Mouse (Mus musculus) neural tube, embryonic 15.5 days (tissue): ENCODE data around the gene Las1l. TPM values are rescaled to one million over a fixed set of nuclear protein-coding genes. Genes with fewer than 3 reads are reported as not detected.
"Not testable (repeated sequence)": the region's sequence is repeated elsewhere in the genome, so short reads cannot be mapped to it uniquely, and the experiment has no call there.

Experiments
- ATAC-seq: fragments of 200-750 bp; cut with Nextera tagmentation; 2 replicates; pipeline ENCODE4 v1.8.0; 2017; ENCODE audit warnings: mild to moderate bottlenecking, moderate TSS enrichment, moderate library complexity; ENCODE audit not compliant: low FRiP score
- H3K27ac ChIP-seq: fragments of 300-500 bp; sonication (generic); replicated peaks from 2 replicates; pipeline ENCODE4 v1.5.1; 2015; ENCODE audit warnings: mild to moderate bottlenecking, inconsistent platforms
- H3K27me3 ChIP-seq: fragments of 300-500 bp; sonication (generic); replicated peaks from 2 replicates; pipeline ENCODE4 v1.6.1; 2015; ENCODE audit warnings: inconsistent platforms
- H3K36me3 ChIP-seq: fragments of 300-500 bp; sonication (generic); 2 replicates; pipeline ENCODE4 v1.6.1; 2015; ENCODE audit warnings: inconsistent platforms
- H3K4me1 ChIP-seq: fragments of 300-500 bp; sonication (generic); 2 replicates; pipeline ENCODE4 v1.6.1; 2015; ENCODE audit warnings: inconsistent platforms
- H3K4me2 ChIP-seq: fragments of 300-500 bp; sonication (generic); 2 replicates; pipeline ENCODE4 v1.6.1; 2015; ENCODE audit warnings: inconsistent platforms, mild to moderate bottlenecking, moderate library complexity
- H3K4me3 ChIP-seq: fragments of 300-500 bp; sonication (generic); replicated peaks from 2 replicates; pipeline ENCODE4 v1.5.1; 2015; ENCODE audit warnings: mild to moderate bottlenecking, inconsistent platforms
- H3K9ac ChIP-seq: fragments of 300-500 bp; sonication (generic); replicated peaks from 2 replicates; pipeline ENCODE4 v1.6.1; 2015; ENCODE audit warnings: mild to moderate bottlenecking, inconsistent platforms
- H3K9me3 ChIP-seq: fragments of 300-500 bp; sonication (generic); replicated peaks from 2 replicates; pipeline ENCODE4 v1.6.1; 2016; ENCODE audit warnings: inconsistent platforms
- WGBS: fragments of 180-500 bp; shearing (Covaris S2); methylation state at CpG from one replicate; pipeline ENCODE4 v1.1.7; 2015; ENCODE audit warnings: mixed read lengths; 5-methylcytosine and 5-hydroxymethylcytosine counted together
- polyA plus RNA-seq: library from polyadenylated mRNA; unstranded; fragments of >200 nt; fragmentation: Nextera tagmentation; extraction: Ambion mirVana; gene quantifications from 2 replicates; pipeline ENCODE4 v1.2.1, GENCODE M21; 2015

Las1l gene
- polyA plus RNA-seq = 108 and 120 TPM in 2 replicates

- Histone ChIP-seq H3K9ac (peak within 1 kb of the TSS; percentile 50), H3K27ac (peak within 1 kb of the TSS; percentile 63), H3K4me2 (peak within 1 kb of the TSS; percentile 61), H3K9me3 (no peaks in the 10 kb centered on the region), H3K4me3 (peak within 1 kb of the TSS; percentile 58), H3K36me3 (peaks cover 6% of the 10 kb centered on the region; the same call in 1 of the 2 replicates), H3K4me1 (peaks cover 9% of the 10 kb centered on the region), H3K27me3 (no peaks in the 10 kb centered on the region)
- peak; percentile 100 for ATAC-seq
- 18% methylated on average over 42 of the region's 42 CpGs for WGBS
Observed at GRCm38 (mm10) chrX:95956497-95957293, at the start of gene Las1l. Gene Las1l (minus strand): TSS chrX:95956962.

- 75% methylated on average over 6 of the region's 6 CpGs for WGBS
- Histone ChIP-seq H3K9me3 (no peaks in the 10 kb centered on the region), H3K27ac (no peak overlapping the region), H3K27me3 (no peaks in the 10 kb centered on the region), H3K36me3 (no peaks in the 10 kb centered on the region), H3K4me2 (no peak overlapping the region), H3K4me3 (no peak overlapping the region), H3K9ac (no peak overlapping the region), H3K4me1 (no peaks in the 10 kb centered on the region)
- ATAC-seq = no peak
Observed at GRCm38 (mm10) chrX:96006395-96006794, 49.6 kb upstream of the Las1l start.

DNA sequence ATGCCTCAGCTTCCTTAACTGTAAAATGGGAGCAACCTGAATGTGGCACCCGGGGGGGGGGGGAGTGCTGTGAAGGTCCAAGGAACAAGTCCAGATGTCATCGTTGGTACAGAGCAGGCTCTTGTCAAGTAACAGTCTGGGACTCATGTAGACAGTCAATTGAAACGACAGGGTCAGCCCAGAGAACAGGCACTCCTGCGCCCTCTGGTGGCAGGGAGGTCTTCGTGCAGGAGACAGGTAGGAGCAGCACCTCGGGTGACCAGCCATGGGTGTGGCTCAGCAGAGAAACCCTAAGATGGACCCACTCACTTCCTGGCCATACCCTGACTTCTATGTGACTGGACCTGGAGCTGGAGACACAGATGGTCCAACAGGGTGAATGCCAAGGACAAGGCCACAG, 42.8 kb upstream of the Las1l start:
- Histone ChIP-seq H3K4me1 (no peaks in the 10 kb centered on the region), H3K9ac (no peak overlapping the region), H3K36me3 (no peaks in the 10 kb centered on the region), H3K4me2 (no peak overlapping the region), H3K4me3 (no peak overlapping the region), H3K27ac (no peak overlapping the region), H3K9me3 (no peaks in the 10 kb centered on the region), H3K27me3 (no peaks in the 10 kb centered on the region)
- 80% methylated on average over 6 of the region's 6 CpGs for WGBS
- no peak for ATAC-seq

GRCm38 (mm10) chrX:95993206-95993605, 36.4 kb upstream of the Las1l start:
- Histone ChIP-seq H3K9me3 (no peaks in the 10 kb centered on the region), H3K4me2 (no peak overlapping the region), H3K27me3 (no peaks in the 10 kb centered on the region), H3K36me3 (no peaks in the 10 kb centered on the region), H3K9ac (no peak overlapping the region), H3K27ac (no peak overlapping the region), H3K4me3 (no peak overlapping the region), H3K4me1 (no peaks in the 10 kb centered on the region)
- 75% methylated on average over 3 of the region's 3 CpGs for WGBS
- no peak for ATAC-seq

DNA sequence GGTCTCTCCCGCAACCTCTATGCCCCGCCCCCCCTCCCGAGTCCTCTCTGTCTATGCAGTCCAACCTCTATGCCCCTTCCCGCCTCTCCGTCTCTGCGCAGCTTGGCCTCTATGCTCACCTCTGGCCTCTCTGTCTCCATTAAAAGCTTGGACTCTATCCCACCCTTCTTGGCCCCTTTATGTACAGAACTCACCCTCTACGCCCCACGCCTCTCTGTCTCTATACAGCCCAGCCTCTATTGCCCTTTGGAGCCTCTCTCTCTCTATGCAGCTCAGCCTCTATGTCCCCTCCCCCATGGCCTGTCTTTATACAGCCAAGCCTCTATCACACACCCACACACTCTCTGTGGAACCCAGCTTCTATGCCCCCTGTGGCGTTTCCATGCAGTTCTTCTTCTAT, 13.2 kb upstream of the Las1l start:
- no peak overlapping the region for H3K4me2 ChIP-seq

GRCm38 (mm10) chrX:95969116-95969515, 12.4 kb upstream of the Las1l start:
- H3K4me1 ChIP-seq = no peaks in the 10 kb centered on the region
- H3K36me3 ChIP-seq = no peaks in the 10 kb centered on the region
- no peaks in the 10 kb centered on the region for H3K27me3 ChIP-seq
- no peak for ATAC-seq
- H3K27ac ChIP-seq = no peak overlapping the region
- no peaks in the 10 kb centered on the region for H3K9me3 ChIP-seq
- peak overlapping the region; percentile 59 for H3K4me2 ChIP-seq
- WGBS = 40% methylated on average over 6 of the region's 6 CpGs
- no peak overlapping the region for H3K4me3 ChIP-seq
- H3K9ac ChIP-seq = no peak overlapping the region

More for the DNA sequence above, 13.2 kb upstream of the Las1l start:
- no peak for ATAC-seq
- Histone ChIP-seq H3K9me3 (no peaks in the 10 kb centered on the region), H3K4me3 (no peak overlapping the region), H3K36me3 (no peaks in the 10 kb centered on the region), H3K9ac (no peak overlapping the region), H3K4me1 (no peaks in the 10 kb centered on the region), H3K27ac (no peak overlapping the region), H3K27me3 (no peaks in the 10 kb centered on the region)
- WGBS = 77% methylated on average over 9 of the region's 9 CpGs

GRCm38 (mm10) chrX:95968594-95968965, 11.8 kb upstream of the Las1l start:
- Histone ChIP-seq H3K27ac (peak overlapping the region; percentile 80), H3K27me3 (no peaks in the 10 kb centered on the region), H3K4me2 (peak overlapping the region; percentile 59), H3K36me3 (no peaks in the 10 kb centered on the region), H3K4me1 (no peaks in the 10 kb centered on the region), H3K4me3 (peak overlapping the region; percentile 41), H3K9me3 (no peaks in the 10 kb centered on the region), H3K9ac (peak overlapping the region; percentile 43)
- ATAC-seq = peak; percentile 94
- 20% methylated on average over 6 of the region's 6 CpGs for WGBS

DNA sequence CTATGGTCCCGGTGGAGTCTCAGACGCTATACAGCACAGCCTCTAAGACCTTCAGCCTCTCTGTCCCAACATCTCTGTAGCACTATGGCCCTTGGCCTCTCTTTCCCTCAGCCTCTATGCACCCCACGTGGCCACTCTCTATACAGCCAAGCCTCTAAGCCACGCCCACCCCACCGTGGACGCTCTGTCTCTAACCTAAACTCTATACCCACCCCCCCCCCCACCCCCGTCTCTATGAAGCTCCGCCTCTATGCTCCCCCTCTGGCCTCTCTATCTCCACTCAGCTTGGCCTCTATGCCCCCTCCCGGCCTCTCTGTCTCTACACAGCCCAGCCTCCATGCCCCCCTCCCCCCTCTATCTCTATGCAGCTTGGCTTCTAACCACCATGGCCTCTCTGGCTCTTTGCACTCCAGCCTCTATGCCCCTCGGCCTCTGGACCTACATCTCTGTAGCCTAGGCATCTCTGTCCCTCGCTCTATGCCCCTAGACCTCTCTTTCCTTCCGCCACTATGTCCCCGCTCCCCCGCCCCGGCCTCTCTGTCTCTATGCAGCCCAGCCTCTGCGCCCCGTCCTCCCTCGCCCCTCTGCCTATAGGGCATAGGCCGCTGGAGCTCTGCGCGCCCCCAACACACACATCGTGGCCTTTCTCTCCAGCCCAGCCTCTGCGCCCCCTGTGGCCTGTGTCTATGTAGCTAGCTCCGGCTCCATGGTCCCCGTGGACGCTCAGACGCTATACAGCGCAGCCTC, 11.3 kb upstream of the Las1l start:
- Histone ChIP-seq H3K4me2 (peak overlapping the region; percentile 59), H3K36me3 (no peaks in the 10 kb centered on the region), H3K9me3 (no peaks in the 10 kb centered on the region), H3K9ac (peak overlapping the region; percentile 43), H3K4me1 (no peaks in the 10 kb centered on the region), H3K27me3 (no peaks in the 10 kb centered on the region), H3K27ac (peak overlapping the region; percentile 80), H3K4me3 (peak overlapping the region; percentile 41)
- peak; percentile 88 for ATAC-seq
- WGBS = 22% methylated on average over 27 of the region's 28 CpGs

- no peaks in the 10 kb centered on the region for H3K36me3 ChIP-seq
- no peak overlapping the region for H3K4me2 ChIP-seq
- no peak overlapping the region for H3K27ac ChIP-seq
- no peaks in the 10 kb centered on the region for H3K4me1 ChIP-seq
- 83% methylated on average over 6 of the region's 6 CpGs for WGBS
- H3K9ac ChIP-seq = no peak overlapping the region
- no peak for ATAC-seq
- no peaks in the 10 kb centered on the region for H3K9me3 ChIP-seq
- no peaks in the 10 kb centered on the region for H3K27me3 ChIP-seq
- H3K4me3 ChIP-seq = no peak overlapping the region
Observed at GRCm38 (mm10) chrX:95965036-95965435, 8.3 kb upstream of the Las1l start.

GRCm38 (mm10) chrX:95963366-95963765, 6.6 kb upstream of the Las1l start:
- H3K4me1 ChIP-seq = no peaks in the 10 kb centered on the region
- no peak overlapping the region for H3K4me3 ChIP-seq
- no peaks in the 10 kb centered on the region for H3K9me3 ChIP-seq
- WGBS = 76% methylated on average over 2 of the region's 2 CpGs
- no peak overlapping the region for H3K4me2 ChIP-seq
- no peak overlapping the region for H3K27ac ChIP-seq
- H3K36me3 ChIP-seq = no peaks in the 10 kb centered on the region
- no peak overlapping the region for H3K9ac ChIP-seq
- no peaks in the 10 kb centered on the region for H3K27me3 ChIP-seq
- no peak for ATAC-seq

GRCm38 (mm10) chrX:95957461-95957860, 699 bp upstream of the Las1l start:
- 33% methylated on average over 11 of the region's 11 CpGs for WGBS
- peak overlapping the region; percentile 55 for H3K4me2 ChIP-seq
- not testable (repeated sequence) for H3K27me3 ChIP-seq, H3K36me3 ChIP-seq, H3K4me1 ChIP-seq, H3K9me3 ChIP-seq
- peak; percentile 39 for ATAC-seq
- H3K4me3 ChIP-seq = peak overlapping the region; percentile 58
- peak overlapping the region; percentile 10; the same call in 1 of the 2 replicates for H3K9ac ChIP-seq
- peak overlapping the region; percentile 63 for H3K27ac ChIP-seq

DNA sequence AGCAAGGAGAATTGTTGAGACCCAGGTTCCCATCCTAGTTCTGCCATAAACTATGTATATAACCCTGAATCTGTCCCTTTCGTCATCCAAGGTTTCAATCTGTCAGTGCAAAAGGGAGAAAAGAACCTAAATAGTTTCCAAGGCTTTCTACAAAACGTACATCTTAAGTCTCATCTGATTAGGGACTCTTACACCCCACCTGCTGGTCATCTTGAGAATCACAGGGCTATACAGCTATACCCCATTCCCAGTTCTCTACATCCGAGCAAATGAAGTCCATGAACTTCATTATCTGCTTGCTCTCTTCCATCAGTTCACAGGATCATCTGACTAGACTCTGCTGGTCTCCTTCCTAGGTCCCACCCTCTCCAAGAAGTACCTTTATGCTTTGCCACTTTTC, 6.0 kb downstream of the Las1l start:
- Histone ChIP-seq H3K4me1 (peaks cover 5% of the 10 kb centered on the region), H3K27ac (no peak overlapping the region), H3K4me3 (no peak overlapping the region), H3K9ac (no peak overlapping the region), H3K36me3 (peaks cover 14% of the 10 kb centered on the region), H3K9me3 (no peaks in the 10 kb centered on the region), H3K27me3 (no peaks in the 10 kb centered on the region), H3K4me2 (no peak overlapping the region)
- 54% methylated on average over 3 of the region's 3 CpGs for WGBS
- ATAC-seq = no peak
